In genomic region chr2:117195578-117195977, GRCm38 (mm10) we compare ENCODE assay signal across 20 mouse cellular contexts. TPM values are rescaled to one million over a fixed set of nuclear protein-coding genes. Genes with fewer than 3 reads are reported as not detected.
DNase-seq lines count a peak whose midpoint lies in the region; ATAC-seq lines count a peak whose summit lies in the region.
"Had no signal": no experiment of that assay in that cellular context is flagged by ENCODE, and none has a peak within 500 bp of the region (broad histone marks: within the 10 kb centered on the region; RNA-seq: fewer than 3 reads in every experiment).

No protein-coding gene starts in this region.

- no peaks in the 10 kb centered on the region for H3K36me3 ChIP-seq in forebrain, embryonic 11.5 days (ENCODE audit: control insufficient read depth, insufficient read depth, low read length)
- H3K36me3 ChIP-seq in liver, embryonic 12.5 days, result no peaks in the 10 kb centered on the region
- H3K36me3 ChIP-seq: embryonic facial prominence, embryonic 10.5 days; limb, embryonic 15.5 days; neural tube, embryonic 13.5 days had no signal

- DNase-seq in gastrocnemius, postnatal 25 days, result peak; percentile 13
- DNase-seq in gastrocnemius, postnatal 36 days, result no peak
- peak; percentile 48 to 55 for DNase-seq in left cerebral cortex, adult 18-20 months (ENCODE audit: low spot score in 2 of 2)
- DNase-seq in left cerebral cortex, postnatal 4 days, result no peak
- peak; percentile 50 to 76 for DNase-seq in frontal cortex, postnatal 36 days (ENCODE audit: low spot score in 2 of 2)
- peak; percentile 31 for DNase-seq in right cerebral cortex, postnatal 14 days
- no peak for DNase-seq in forebrain, embryonic 11.5 days (ENCODE audit: low spot score)
- DNase-seq: cerebellum, adult 11-12 months; cerebellum, postnatal 36 days; heart, postnatal 14 days; kidney, adult 2 months; lung, adult 2 months; thymus, postnatal 36 days had no signal

- WGBS in forebrain, embryonic 11.5 days, result 67% methylated on average over 6 of the region's 7 CpGs
- WGBS in liver, embryonic 12.5 days (ENCODE audit: insufficient replicate concordance), result 25% methylated on average over 7 of the region's 7 CpGs

- no peak overlapping the region for H3K4me3 ChIP-seq in forebrain, embryonic 11.5 days (ENCODE audit: low read depth, low read length)
- no peak overlapping the region for H3K4me3 ChIP-seq in liver, embryonic 12.5 days
- H3K4me3 ChIP-seq: embryonic facial prominence, embryonic 10.5 days; erythroblast, embryonic 14.5 days; limb, embryonic 15.5 days; neural tube, embryonic 13.5 days had no signal

- ATAC-seq in forebrain, embryonic 11.5 days (replicated peaks; ENCODE audit: low FRiP score), result no peak
- ATAC-seq in liver, embryonic 12.5 days, result no peak
- ATAC-seq: Patski had no signal

- H3K9me3 ChIP-seq in forebrain, embryonic 11.5 days (ENCODE audit: control insufficient read depth, low read length), result no peaks in the 10 kb centered on the region
- H3K9me3 ChIP-seq in liver, embryonic 12.5 days (replicated peaks), result no peaks in the 10 kb centered on the region
- H3K9me3 ChIP-seq: embryonic facial prominence, embryonic 10.5 days; limb, embryonic 15.5 days; neural tube, embryonic 13.5 days had no signal

- no peak overlapping the region for H3K27ac ChIP-seq in forebrain, embryonic 11.5 days (ENCODE audit: low read depth, low read length)
- no peak overlapping the region for H3K27ac ChIP-seq in liver, embryonic 12.5 days
- H3K27ac ChIP-seq: embryonic facial prominence, embryonic 10.5 days; limb, embryonic 15.5 days; neural tube, embryonic 13.5 days; stomach, postnatal 0 days had no signal

- intact Hi-C loops in gastrocnemius, postnatal 36 days (cut with DNase I), result no loop called here
- intact Hi-C loops in left cerebral cortex, postnatal 4 days (cut with DNase I), result no loop called here

- H3K4me1 ChIP-seq in forebrain, embryonic 11.5 days (replicated peaks; ENCODE audit: control insufficient read depth, insufficient read depth, low read length), result no peaks in the 10 kb centered on the region
- H3K4me1 ChIP-seq in liver, embryonic 12.5 days, result no peaks in the 10 kb centered on the region

- H3K4me2 ChIP-seq in forebrain, embryonic 11.5 days (ENCODE audit: low read depth, low read length, severe bottlenecking), result no peak overlapping the region
- H3K4me2 ChIP-seq in liver, embryonic 12.5 days, result no peak overlapping the region
- H3K4me2 ChIP-seq: limb, embryonic 15.5 days; neural tube, embryonic 13.5 days had no signal

- no peak overlapping the region for H3K9ac ChIP-seq in forebrain, embryonic 11.5 days (ENCODE audit: low read length)
- no peak overlapping the region for H3K9ac ChIP-seq in liver, embryonic 12.5 days
- H3K9ac ChIP-seq: limb, embryonic 15.5 days; neural tube, embryonic 13.5 days had no signal

- no peaks in the 10 kb centered on the region for H3K27me3 ChIP-seq in forebrain, embryonic 11.5 days (ENCODE audit: control insufficient read depth, insufficient read depth, low read length)
- H3K27me3 ChIP-seq in liver, embryonic 12.5 days (replicated peaks), result no peaks in the 10 kb centered on the region
- H3K27me3 ChIP-seq: limb, embryonic 15.5 days; neural tube, embryonic 13.5 days; Patski had no signal

RNA-seq across cellular contexts. Expression of gene Fam98b, which starts 54.0 kb away (rescaled TPM):
- total RNA-seq in gastrocnemius, postnatal 25 days (2021), result 10 to 100 TPM; 16.5 to 17.7 TPM
- total RNA-seq in gastrocnemius, postnatal 36 days (2021), result 10 to 100 TPM; 16.1 to 18.4 TPM
- total RNA-seq in left cerebral cortex, adult 18-20 months (2021), result 10 to 100 TPM; 48.6 to 50.0 TPM
- 10 to 100 TPM; 63.0 to 63.1 TPM for total RNA-seq in left cerebral cortex, postnatal 4 days (2021)
- polyA plus RNA-seq in forebrain, embryonic 11.5 days (2014; fragmentation: Nextera tagmentation; extraction: Ambion mirVana), result 9.2 and 10.2 TPM in 2 replicates
- 6.6 TPM in 2 replicates for polyA plus RNA-seq in liver, embryonic 12.5 days (2016; fragmentation: Nextera tagmentation; extraction: Ambion mirVana)

Comparison
In these comparisons a context has a peak if more than half of its experiments do, and no peak if none do; other contexts are left out.
1. DNase-seq: peak in gastrocnemius, postnatal 25 days (single experiment), left cerebral cortex, adult 18-20 months (2 of 2), frontal cortex, postnatal 36 days (2 of 2) and right cerebral cortex, postnatal 14 days (single experiment); none in gastrocnemius, postnatal 36 days (0 of 2), left cerebral cortex, postnatal 4 days (single experiment) and forebrain, embryonic 11.5 days (single experiment).